Mouse (Mus musculus): ENCODE data around the gene Aebp1. TPM values are rescaled to one million over a fixed set of nuclear protein-coding genes. Genes with fewer than 3 reads are reported as not detected.

Aebp1 gene
- 33.9 and 38.6 TPM in 2 replicates for polyA plus RNA-seq (2015; fragmentation: Nextera tagmentation; extraction: Ambion mirVana)

DNA sequence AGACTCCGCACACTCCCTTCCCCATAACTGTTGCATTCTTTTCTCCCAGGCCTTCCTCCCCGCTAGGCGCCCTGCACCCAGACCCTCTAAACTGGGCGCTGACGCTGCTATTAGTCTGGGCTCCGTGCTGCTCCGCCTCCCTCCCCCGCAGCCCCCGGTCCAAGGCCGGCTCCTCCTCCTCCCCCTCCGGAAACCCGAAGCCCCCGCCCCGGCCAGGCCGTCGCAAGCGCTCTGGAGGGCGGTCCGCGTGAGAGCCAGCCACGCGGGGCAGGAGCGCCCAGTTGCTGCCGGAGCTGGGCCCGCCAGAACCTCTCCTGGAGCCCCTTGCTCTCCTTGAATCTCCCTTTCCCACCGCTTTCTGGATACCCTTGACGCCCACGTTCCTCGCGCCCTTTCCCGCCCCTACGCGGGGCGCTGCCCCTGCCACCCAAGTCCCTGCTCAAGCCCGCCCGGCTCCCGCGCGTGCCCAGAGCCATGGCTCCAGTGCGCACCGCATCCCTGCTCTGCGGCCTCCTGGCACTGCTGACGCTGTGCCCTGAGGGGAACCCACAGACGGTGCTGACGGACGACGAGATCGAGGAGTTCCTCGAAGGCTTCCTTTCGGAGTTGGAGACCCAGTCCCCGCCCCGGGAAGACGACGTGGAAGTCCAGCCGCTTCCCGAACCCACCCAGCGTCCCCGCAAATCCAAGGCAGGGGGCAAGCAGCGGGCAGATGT lies at the start of gene Aebp1:
Aebp1 (plus strand) TSS at position 270 of the 716 bp plus-strand sequence.
- H3K9ac ChIP-seq (ENCODE audit: low read depth, low read length), result peak within 1 kb of the TSS; percentile 57

DNA sequence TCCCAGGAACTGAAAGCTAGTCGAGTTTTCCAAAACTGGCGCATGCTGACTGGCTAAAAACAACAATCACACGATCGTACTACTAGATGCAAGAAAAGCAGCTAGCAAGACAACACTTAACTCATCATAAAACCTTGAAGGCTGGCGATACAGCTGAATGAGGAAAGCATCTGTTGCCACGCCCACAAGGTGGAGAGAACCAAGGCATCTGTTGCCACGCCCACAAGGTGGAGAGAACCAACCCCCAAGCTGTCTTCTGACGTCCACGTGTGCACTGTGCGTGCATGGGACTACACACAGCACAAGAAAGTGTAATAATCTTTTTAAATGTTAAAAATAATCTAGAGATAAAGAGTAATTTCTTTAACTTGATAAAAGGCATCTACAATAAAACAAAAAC lies 48.4 kb upstream of the Aebp1 start:
- no peak for ATAC-seq (replicated peaks; ENCODE audit: low FRiP score, low read depth)
- no peak for TF ChIP-seq CTCF (IDR thresholded peaks at IDR 0.05; ENCODE audit: low read depth)

More for the DNA sequence above, at the start of gene Aebp1:
- Histone ChIP-seq H3K4me2 (ENCODE audit: low read length) (peak within 1 kb of the TSS; percentile 72), H3K4me1 (replicated peaks; ENCODE audit: insufficient read depth, low read length) (peaks cover 22% of the 10 kb centered on the region; the same call in 1 of the 2 replicates), H3K9me3 (replicated peaks; ENCODE audit: low read length) (no peaks in the 10 kb centered on the region), H3K27ac (peak within 1 kb of the TSS; percentile 61), H3K4me3 (replicated peaks; ENCODE audit: low read depth, low read length) (peak within 1 kb of the TSS; percentile 44), H3K36me3 (ENCODE audit: insufficient read depth, low read length) (no peaks in the 10 kb centered on the region), H3K27me3 (ENCODE audit: insufficient read depth, low read length) (no peaks in the 10 kb centered on the region)
- WGBS, result 1% methylated on average over 57 of the region's 59 CpGs
- ATAC-seq (replicated peaks; ENCODE audit: low FRiP score, low read depth), result peak; percentile 63; the same call in 1 of the 2 replicates
- peak; percentile 84 for DNase-seq (ENCODE audit: low spot score)
- no peak for TF ChIP-seq CTCF (IDR thresholded peaks at IDR 0.05; ENCODE audit: low read depth)

DNA sequence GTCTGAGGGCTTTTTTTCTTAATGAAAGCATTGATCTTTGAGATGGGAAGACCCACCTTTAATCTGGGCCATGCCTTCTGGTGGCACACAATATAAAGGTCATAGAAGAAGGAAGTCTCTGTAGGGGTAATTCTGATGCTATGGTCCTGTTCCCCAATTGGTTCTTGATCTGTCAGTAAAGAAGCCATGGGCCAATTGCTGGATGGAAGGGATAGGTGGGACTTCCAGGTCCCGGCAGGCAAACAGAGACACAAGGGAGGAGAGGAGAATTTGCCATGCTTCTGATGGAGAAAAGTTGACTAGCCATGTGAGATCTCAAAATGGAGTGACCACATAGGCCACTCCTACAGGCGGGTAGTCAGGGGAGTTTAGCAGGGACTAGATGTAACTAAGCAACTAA lies 42.5 kb upstream of the Aebp1 start:
- ATAC-seq (replicated peaks; ENCODE audit: low FRiP score, low read depth), result no peak
- H3K9ac ChIP-seq (ENCODE audit: low read depth, low read length), result no peak overlapping the region
- H3K27me3 ChIP-seq (ENCODE audit: insufficient read depth, low read length), result no peaks in the 10 kb centered on the region
- no peak for TF ChIP-seq CTCF (IDR thresholded peaks at IDR 0.05; ENCODE audit: low read depth)
- H3K27ac ChIP-seq, result no peak overlapping the region
- no peaks in the 10 kb centered on the region for H3K9me3 ChIP-seq (replicated peaks; ENCODE audit: low read length)
- no peak overlapping the region for H3K4me2 ChIP-seq (ENCODE audit: low read length)
- DNase-seq (ENCODE audit: low spot score), result no peak
- WGBS, result 75% methylated on average over 2 of the region's 2 CpGs
- H3K4me3 ChIP-seq (replicated peaks; ENCODE audit: low read depth, low read length), result no peak overlapping the region
- no peaks in the 10 kb centered on the region for H3K4me1 ChIP-seq (replicated peaks; ENCODE audit: insufficient read depth, low read length)
- H3K36me3 ChIP-seq (ENCODE audit: insufficient read depth, low read length), result no peaks in the 10 kb centered on the region

More for the DNA sequence above, 48.4 kb upstream of the Aebp1 start:
- no peak for DNase-seq (ENCODE audit: low spot score)
- Histone ChIP-seq H3K4me3 (replicated peaks; ENCODE audit: low read depth, low read length) (no peak overlapping the region), H3K36me3 (ENCODE audit: insufficient read depth, low read length) (no peaks in the 10 kb centered on the region), H3K9me3 (replicated peaks; ENCODE audit: low read length) (no peaks in the 10 kb centered on the region), H3K9ac (ENCODE audit: low read depth, low read length) (no peak overlapping the region), H3K27ac (no peak overlapping the region), H3K4me1 (replicated peaks; ENCODE audit: insufficient read depth, low read length) (no peaks in the 10 kb centered on the region), H3K27me3 (ENCODE audit: insufficient read depth, low read length) (no peaks in the 10 kb centered on the region), H3K4me2 (ENCODE audit: low read length) (no peak overlapping the region)
- 79% methylated on average over 10 of the region's 10 CpGs for WGBS

DNA sequence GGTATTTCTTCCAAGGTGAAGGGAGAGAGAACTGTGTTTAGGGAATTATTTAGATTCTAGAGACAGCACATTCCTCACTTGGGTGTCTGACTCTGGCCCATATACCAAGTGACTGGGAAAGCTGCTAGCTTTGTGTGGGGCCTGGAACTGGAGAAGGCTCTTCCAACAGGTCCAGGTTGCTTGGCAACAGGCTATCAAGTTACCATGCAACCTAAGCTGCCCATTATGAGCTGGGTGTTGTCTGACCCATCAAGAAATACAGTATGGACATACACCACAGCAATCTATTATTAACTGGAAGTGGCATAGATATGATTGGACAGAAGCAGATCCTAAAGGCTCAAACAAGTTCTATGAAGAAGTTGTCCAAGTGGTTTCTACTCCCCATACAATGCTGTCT lies 36.3 kb upstream of the Aebp1 start:
- Histone ChIP-seq H3K9me3 (replicated peaks; ENCODE audit: low read length) (no peaks in the 10 kb centered on the region), H3K27ac (no peak overlapping the region), H3K9ac (ENCODE audit: low read depth, low read length) (no peak overlapping the region), H3K36me3 (ENCODE audit: insufficient read depth, low read length) (peaks cover 20% of the 10 kb centered on the region), H3K4me1 (replicated peaks; ENCODE audit: insufficient read depth, low read length) (no peaks in the 10 kb centered on the region), H3K4me2 (ENCODE audit: low read length) (no peak overlapping the region), H3K4me3 (replicated peaks; ENCODE audit: low read depth, low read length) (no peak overlapping the region), H3K27me3 (ENCODE audit: insufficient read depth, low read length) (no peaks in the 10 kb centered on the region)
- no peak for TF ChIP-seq CTCF (IDR thresholded peaks at IDR 0.05; ENCODE audit: low read depth)
- no peak for ATAC-seq (replicated peaks; ENCODE audit: low FRiP score, low read depth)
- peak; percentile 11 for DNase-seq (ENCODE audit: low spot score)

DNA sequence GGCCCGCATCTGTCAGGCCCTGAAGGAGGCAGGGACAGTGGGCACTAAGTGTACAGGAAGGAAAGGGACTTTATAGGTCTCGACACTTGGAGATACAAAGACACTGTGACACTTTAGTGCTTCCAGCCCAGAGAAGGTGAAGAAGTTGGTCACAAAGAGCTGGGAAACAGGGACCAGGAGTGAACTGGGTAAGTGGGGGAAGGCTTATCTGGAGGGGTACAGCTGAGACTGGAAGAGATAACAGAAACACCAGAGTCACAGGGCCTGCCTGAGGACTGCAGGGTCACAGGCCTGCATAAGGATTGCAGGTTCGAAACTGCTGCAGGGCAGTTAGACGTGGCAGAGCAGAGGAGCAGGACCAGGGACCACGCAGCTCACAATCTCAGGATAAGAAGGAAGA lies 33.8 kb upstream of the Aebp1 start:
- ATAC-seq (replicated peaks; ENCODE audit: low FRiP score, low read depth), result no peak

DNA sequence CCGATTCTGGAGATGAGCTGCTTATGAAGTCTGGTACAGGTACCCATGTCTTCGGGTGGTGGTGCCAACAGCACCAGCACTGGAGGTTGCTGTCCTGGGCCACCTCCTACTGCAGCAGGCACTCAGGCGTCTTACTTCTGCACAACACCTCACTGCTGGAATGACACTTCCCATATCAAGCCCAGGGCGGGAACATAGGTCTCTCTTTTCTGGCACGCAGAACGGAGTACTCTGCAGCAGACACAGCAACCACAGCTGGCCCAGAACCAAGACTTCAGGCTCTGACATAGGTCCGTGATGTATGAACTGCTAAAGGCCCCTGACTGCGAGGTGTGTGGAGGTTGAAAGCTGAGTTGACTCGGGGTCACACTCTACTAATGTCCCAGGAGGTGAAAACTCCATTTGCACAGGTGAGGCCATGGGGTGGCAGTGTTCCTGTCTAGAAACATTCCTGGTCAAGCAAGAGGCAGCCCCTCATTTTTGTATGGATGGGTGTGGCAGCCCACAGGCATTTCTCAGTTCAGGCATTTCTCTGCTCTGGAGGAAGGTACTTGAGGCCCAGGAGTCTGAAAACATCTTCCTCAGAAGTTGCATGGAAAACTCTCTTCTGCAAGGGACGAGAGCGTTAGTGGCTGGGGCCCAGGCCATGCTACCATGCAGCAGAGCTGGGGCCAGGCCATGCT lies 33.1 kb upstream of the Aebp1 start:
- H3K9ac ChIP-seq (ENCODE audit: low read depth, low read length), result no peak overlapping the region
- H3K36me3 ChIP-seq (ENCODE audit: insufficient read depth, low read length), result peaks cover 35% of the 10 kb centered on the region
- no peak overlapping the region for H3K4me3 ChIP-seq (replicated peaks; ENCODE audit: low read depth, low read length)
- no peaks in the 10 kb centered on the region for H3K27me3 ChIP-seq (ENCODE audit: insufficient read depth, low read length)
- no peaks in the 10 kb centered on the region for H3K4me1 ChIP-seq (replicated peaks; ENCODE audit: insufficient read depth, low read length)
- no peak overlapping the region for H3K4me2 ChIP-seq (ENCODE audit: low read length)
- TF ChIP-seq CTCF (IDR thresholded peaks at IDR 0.05; ENCODE audit: low read depth), result no peak
- 85% methylated on average over 11 of the region's 11 CpGs for WGBS
- DNase-seq (ENCODE audit: low spot score), result no peak
- no peak overlapping the region for H3K27ac ChIP-seq
- ATAC-seq (replicated peaks; ENCODE audit: low FRiP score, low read depth), result no peak
- H3K9me3 ChIP-seq (replicated peaks; ENCODE audit: low read length), result no peaks in the 10 kb centered on the region

More for the DNA sequence above, 33.8 kb upstream of the Aebp1 start:
- no peaks in the 10 kb centered on the region for H3K27me3 ChIP-seq (ENCODE audit: insufficient read depth, low read length)
- no peaks in the 10 kb centered on the region for H3K9me3 ChIP-seq (replicated peaks; ENCODE audit: low read length)
- H3K36me3 ChIP-seq (ENCODE audit: insufficient read depth, low read length), result peaks cover 33% of the 10 kb centered on the region
- WGBS, result 89% methylated on average over 5 of the region's 5 CpGs
- H3K4me1 ChIP-seq (replicated peaks; ENCODE audit: insufficient read depth, low read length), result no peaks in the 10 kb centered on the region
- no peak overlapping the region for H3K4me3 ChIP-seq (replicated peaks; ENCODE audit: low read depth, low read length)
- DNase-seq (ENCODE audit: low spot score), result no peak
- no peak overlapping the region for H3K4me2 ChIP-seq (ENCODE audit: low read length)
- no peak overlapping the region for H3K9ac ChIP-seq (ENCODE audit: low read depth, low read length)
- no peak for TF ChIP-seq CTCF (IDR thresholded peaks at IDR 0.05; ENCODE audit: low read depth)
- no peak overlapping the region for H3K27ac ChIP-seq
